Mouse (Mus musculus): ENCODE data around the gene Ctnna3. TPM values are rescaled to one million over a fixed set of nuclear protein-coding genes. Genes with fewer than 3 reads are reported as not detected.

Gene Ctnna3
- polyA plus RNA-seq, 1 experiment from 2014 or later, result not detected

DNA sequence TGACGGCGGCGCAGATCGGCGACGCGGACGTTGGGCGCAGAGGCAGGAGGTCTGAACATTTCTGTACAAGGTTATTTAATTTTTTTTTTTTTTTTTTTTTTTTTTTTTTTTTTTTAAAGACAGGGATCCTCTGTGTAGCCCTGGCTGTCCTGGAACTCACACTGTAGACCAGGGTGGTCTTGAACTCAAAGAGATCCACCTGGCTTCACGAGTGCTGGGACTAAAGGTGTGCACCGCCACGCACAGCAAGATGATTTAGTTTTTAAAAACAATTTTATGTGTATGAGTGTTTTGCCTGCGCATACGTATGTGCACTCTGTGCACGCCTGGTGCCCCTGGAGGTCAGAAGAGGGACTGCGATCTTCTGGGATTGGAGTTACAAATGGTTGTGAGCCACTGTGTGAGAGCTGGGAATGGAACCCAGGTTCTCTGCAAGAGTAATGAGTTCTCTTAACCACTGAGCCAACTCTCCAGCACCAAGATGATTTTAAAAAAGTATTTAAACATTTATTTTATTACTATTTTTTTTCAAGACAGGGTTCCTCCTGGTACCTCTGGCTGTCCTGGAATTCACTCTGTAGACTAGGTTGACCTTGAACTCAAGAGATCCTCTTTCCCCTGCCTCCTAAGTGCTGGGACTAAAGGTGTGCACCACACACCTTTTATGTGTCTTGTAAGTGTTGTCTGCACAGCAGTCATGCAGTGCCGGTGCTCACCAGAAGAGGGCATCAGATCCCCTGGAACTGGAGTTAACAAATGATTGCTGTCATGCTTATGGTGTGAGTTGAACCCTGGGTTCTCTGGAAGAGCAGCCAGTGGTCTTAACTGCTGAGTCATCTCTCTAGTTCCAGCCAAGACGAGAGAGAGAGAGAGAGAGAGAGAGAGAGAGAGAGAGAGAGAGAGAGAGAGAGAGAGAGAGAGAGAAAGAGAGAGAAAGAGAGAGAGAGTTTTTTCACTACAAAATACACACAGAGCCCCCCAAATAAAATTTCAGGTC is 7.9 kb upstream of the Ctnna3 start, which contains the start of gene Gm7075:
TSS of gene Gm7075 (minus strand) at position 51 of the 997 bp plus-strand sequence.
- Histone ChIP-seq H3K36me3 (ENCODE audit: control insufficient read depth, insufficient read depth, low read length) (no peaks in the 10 kb centered on the region), H3K9ac (ENCODE audit: low read length) (no peak within 1 kb of the TSS), H3K9me3 (ENCODE audit: control insufficient read depth, low read length) (no peaks in the 10 kb centered on the region), H3K4me1 (replicated peaks; ENCODE audit: control insufficient read depth, insufficient read depth, low read length) (no peaks in the 10 kb centered on the region), H3K4me2 (ENCODE audit: low read depth, low read length, severe bottlenecking) (no peak within 1 kb of the TSS), H3K27ac (ENCODE audit: low read depth, low read length) (no peak within 1 kb of the TSS), H3K27me3 (ENCODE audit: control insufficient read depth, insufficient read depth, low read length) (no peaks in the 10 kb centered on the region), H3K4me3 (ENCODE audit: low read depth, low read length) (no peak within 1 kb of the TSS)
- 92% methylated on average over 18 of the region's 18 CpGs for WGBS
- ATAC-seq (replicated peaks; ENCODE audit: low FRiP score) (no peak; the same call in 1 of the 2 replicates), DNase-seq (ENCODE audit: low spot score) (peak; percentile 76)

DNA sequence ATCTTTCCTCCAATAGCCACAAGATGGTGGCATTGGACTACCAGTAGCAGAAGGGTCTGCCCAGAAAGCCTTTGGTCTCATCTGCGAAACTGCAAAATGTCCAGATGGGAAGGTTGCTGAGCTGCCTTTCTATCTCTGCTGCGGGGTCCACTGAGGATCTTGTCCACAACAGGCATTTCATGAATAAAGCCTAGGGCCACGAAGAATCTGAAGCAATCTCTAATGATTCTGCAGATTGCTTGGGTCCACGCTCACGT is 7.2 kb upstream of the Ctnna3 start:
- DNase-seq (ENCODE audit: low spot score) (no peak), ATAC-seq (replicated peaks; ENCODE audit: low FRiP score) (no peak)
- Histone ChIP-seq H3K9ac (ENCODE audit: low read length) (no peak overlapping the region), H3K4me1 (replicated peaks; ENCODE audit: control insufficient read depth, insufficient read depth, low read length) (no peaks in the 10 kb centered on the region), H3K4me3 (ENCODE audit: low read depth, low read length) (no peak overlapping the region), H3K27me3 (ENCODE audit: control insufficient read depth, insufficient read depth, low read length) (no peaks in the 10 kb centered on the region), H3K4me2 (ENCODE audit: low read depth, low read length, severe bottlenecking) (no peak overlapping the region), H3K27ac (ENCODE audit: low read depth, low read length) (no peak overlapping the region), H3K36me3 (ENCODE audit: control insufficient read depth, insufficient read depth, low read length) (no peaks in the 10 kb centered on the region), H3K9me3 (ENCODE audit: control insufficient read depth, low read length) (no peaks in the 10 kb centered on the region)
- WGBS, result 88% methylated on average over 5 of the region's 5 CpGs

DNA sequence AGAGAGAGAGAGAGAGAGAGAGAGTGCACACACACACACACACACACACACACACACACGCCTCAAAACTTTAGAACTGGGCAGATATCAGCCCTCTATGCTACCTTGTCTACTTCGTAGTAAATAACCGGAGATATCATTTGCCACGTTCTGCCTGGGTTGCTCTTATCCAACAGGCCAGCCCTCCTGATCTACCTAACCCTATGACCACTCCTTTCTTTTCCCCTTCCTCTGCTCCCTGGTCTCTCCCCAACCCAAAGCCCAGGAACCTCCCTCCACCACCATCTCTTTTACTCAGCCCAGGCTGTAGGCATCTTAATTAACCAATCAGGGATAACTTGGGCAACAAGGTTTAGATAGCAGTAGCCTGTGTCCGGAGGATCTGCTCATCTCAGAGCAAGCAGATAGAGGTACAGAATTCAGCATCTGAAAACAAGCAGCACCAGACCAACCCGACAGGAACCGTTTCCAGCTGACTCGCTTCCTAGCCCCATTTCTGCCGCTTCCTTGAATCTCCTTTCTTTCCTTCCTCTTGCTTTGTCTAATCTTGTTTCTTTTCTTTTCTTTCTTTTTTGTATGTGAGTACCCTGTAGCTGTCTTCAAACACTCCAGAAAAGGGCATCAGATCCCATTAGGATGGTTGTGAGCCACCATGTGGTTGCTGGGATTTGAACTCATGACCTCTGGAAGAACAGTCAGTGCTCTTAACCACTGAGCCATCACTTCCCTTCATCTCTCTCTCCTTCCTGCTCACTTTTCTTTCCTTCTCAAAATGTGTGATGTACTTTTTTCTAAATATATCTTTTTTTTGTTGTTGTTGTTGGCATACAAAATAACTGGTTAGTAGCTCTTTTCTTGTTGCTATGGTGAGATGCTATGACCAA is 6.1 kb upstream of the Ctnna3 start:
- Histone ChIP-seq H3K4me3 (ENCODE audit: low read depth, low read length) (no peak overlapping the region), H3K27ac (ENCODE audit: low read depth, low read length) (no peak overlapping the region), H3K4me2 (ENCODE audit: low read depth, low read length, severe bottlenecking) (no peak overlapping the region), H3K9ac (ENCODE audit: low read length) (no peak overlapping the region), H3K27me3 (ENCODE audit: control insufficient read depth, insufficient read depth, low read length) (no peaks in the 10 kb centered on the region), H3K4me1 (replicated peaks; ENCODE audit: control insufficient read depth, insufficient read depth, low read length) (no peaks in the 10 kb centered on the region), H3K36me3 (ENCODE audit: control insufficient read depth, insufficient read depth, low read length) (no peaks in the 10 kb centered on the region), H3K9me3 (ENCODE audit: control insufficient read depth, low read length) (no peaks in the 10 kb centered on the region)
- ATAC-seq (replicated peaks; ENCODE audit: low FRiP score), result no peak
- DNase-seq (ENCODE audit: low spot score), result no peak
- 81% methylated on average over 9 of the region's 9 CpGs for WGBS

DNA sequence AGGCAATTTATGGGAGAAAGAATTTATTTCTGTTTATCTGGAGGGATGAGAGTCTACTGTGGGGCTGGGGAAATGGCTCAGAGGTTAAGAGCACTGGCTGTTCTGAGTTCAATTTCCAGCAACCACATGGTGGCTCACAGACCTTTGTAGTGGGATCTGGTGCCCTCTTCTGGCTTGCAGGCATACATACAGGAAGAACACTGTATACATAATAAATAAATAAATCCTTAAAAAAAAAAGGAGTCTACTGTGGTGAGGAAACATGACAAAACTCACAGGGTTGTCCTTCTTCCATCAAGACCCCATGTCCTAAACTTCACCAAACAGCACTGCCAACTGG is 5.5 kb upstream of the Ctnna3 start:
- Histone ChIP-seq H3K36me3 (ENCODE audit: control insufficient read depth, insufficient read depth, low read length) (no peaks in the 10 kb centered on the region), H3K27me3 (ENCODE audit: control insufficient read depth, insufficient read depth, low read length) (no peaks in the 10 kb centered on the region), H3K4me3 (ENCODE audit: low read depth, low read length) (no peak overlapping the region), H3K27ac (ENCODE audit: low read depth, low read length) (no peak overlapping the region), H3K9me3 (ENCODE audit: control insufficient read depth, low read length) (no peaks in the 10 kb centered on the region), H3K4me1 (replicated peaks; ENCODE audit: control insufficient read depth, insufficient read depth, low read length) (no peaks in the 10 kb centered on the region), H3K4me2 (ENCODE audit: low read depth, low read length, severe bottlenecking) (no peak overlapping the region), H3K9ac (ENCODE audit: low read length) (no peak overlapping the region)
- no peak for DNase-seq (ENCODE audit: low spot score)
- no peak for ATAC-seq (replicated peaks; ENCODE audit: low FRiP score)

DNA sequence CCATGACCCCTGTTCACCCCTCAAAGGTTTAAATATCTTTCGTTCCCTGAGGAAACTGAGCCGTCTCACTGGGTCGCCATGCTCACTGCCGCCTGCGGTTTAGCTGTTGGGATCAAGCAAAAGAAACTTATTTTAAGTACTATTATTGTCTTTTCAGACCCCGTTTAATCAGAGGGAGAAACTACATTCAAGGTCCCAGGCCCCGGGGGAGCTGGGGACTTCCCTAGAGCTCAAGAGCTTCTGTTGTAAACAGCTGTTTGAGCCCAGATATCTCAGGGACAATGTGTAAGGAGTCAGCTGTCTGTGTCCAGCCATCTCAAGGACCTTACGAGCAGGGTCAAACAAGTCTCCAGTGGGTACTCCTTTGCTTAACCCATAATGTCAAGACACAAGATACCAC is 2.8 kb upstream of the Ctnna3 start:
- ATAC-seq (replicated peaks; ENCODE audit: low FRiP score) (no peak), DNase-seq (ENCODE audit: low spot score) (no peak)
- Histone ChIP-seq H3K4me1 (replicated peaks; ENCODE audit: control insufficient read depth, insufficient read depth, low read length) (no peaks in the 10 kb centered on the region), H3K36me3 (ENCODE audit: control insufficient read depth, insufficient read depth, low read length) (no peaks in the 10 kb centered on the region), H3K27ac (ENCODE audit: low read depth, low read length) (no peak overlapping the region), H3K4me2 (ENCODE audit: low read depth, low read length, severe bottlenecking) (no peak overlapping the region), H3K9me3 (ENCODE audit: control insufficient read depth, low read length) (no peaks in the 10 kb centered on the region), H3K27me3 (ENCODE audit: control insufficient read depth, insufficient read depth, low read length) (no peaks in the 10 kb centered on the region), H3K4me3 (ENCODE audit: low read depth, low read length) (no peak overlapping the region), H3K9ac (ENCODE audit: low read length) (no peak overlapping the region)
- 81% methylated on average over 8 of the region's 8 CpGs for WGBS

DNA sequence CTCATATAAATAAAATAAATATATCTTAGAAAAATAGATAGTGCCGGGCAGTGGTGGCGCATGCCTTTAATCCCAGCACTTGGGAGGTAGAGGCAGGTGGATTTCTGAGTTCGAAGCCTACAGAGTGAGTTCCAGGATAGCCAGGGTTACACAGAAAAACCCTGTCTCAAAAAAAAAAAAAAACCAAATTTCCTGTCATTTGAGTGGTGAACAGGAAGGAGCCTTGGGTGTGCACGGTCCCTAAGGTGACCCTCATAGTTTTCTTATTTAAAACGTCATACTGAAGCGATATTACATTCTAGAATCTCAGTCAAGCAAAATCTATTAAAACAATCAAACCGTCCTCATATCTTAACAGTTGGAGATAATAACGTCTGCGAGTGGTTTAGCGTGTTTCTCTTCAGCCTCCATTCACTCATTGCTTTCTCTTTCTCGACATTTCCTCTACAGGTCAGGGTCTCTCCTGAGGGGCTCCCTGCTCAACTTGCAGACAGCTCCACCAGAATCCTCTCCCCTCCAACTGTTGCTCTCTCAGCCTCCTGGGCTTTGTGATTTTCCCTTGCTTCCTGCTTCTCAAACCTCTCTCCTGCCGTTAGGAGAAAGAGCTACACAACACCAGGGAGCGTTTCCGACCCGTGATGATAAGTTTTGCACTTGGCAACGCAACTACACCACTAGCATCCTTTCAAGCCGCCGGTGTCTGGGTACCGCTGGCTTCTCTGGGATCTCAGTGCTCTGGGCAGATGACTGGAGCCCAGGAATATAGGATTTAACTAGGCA is 1.5 kb upstream of the Ctnna3 start:
- ATAC-seq (replicated peaks; ENCODE audit: low FRiP score), result no peak
- peak; percentile 67 for DNase-seq (ENCODE audit: low spot score)
- Histone ChIP-seq H3K9ac (ENCODE audit: low read length) (peak overlapping the region; percentile 60), H3K4me2 (ENCODE audit: low read depth, low read length, severe bottlenecking) (peak overlapping the region; percentile 63), H3K27ac (ENCODE audit: low read depth, low read length) (peak overlapping the region; percentile 37; the same call in 1 of the 2 replicates), H3K4me1 (replicated peaks; ENCODE audit: control insufficient read depth, insufficient read depth, low read length) (no peaks in the 10 kb centered on the region), H3K4me3 (ENCODE audit: low read depth, low read length) (peak overlapping the region; percentile 80), H3K27me3 (ENCODE audit: control insufficient read depth, insufficient read depth, low read length) (no peaks in the 10 kb centered on the region), H3K36me3 (ENCODE audit: control insufficient read depth, insufficient read depth, low read length) (no peaks in the 10 kb centered on the region), H3K9me3 (ENCODE audit: control insufficient read depth, low read length) (no peaks in the 10 kb centered on the region)
- 26% methylated on average over 19 of the region's 19 CpGs for WGBS

DNA sequence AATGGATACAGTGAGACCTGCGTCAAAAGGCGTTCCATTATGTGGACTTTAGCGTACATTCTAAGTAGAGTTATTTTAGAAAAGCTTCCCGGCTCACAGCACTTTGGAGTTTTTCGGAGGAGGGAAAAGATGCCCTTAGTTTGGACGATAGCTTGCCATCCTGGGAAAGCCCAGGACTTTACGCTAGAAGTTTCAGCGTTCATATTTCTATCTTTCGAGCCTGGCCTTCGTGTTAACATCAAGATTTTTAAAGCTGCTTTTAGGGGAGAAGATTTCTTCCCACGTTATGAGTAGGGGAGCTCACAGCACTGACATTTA is 916 bp upstream of the Ctnna3 start:
- H3K9me3 ChIP-seq (ENCODE audit: control insufficient read depth, low read length), result no peaks in the 10 kb centered on the region
- ATAC-seq (replicated peaks; ENCODE audit: low FRiP score), result no peak
- H3K4me1 ChIP-seq (replicated peaks; ENCODE audit: control insufficient read depth, insufficient read depth, low read length), result no peaks in the 10 kb centered on the region
- peak overlapping the region; percentile 60 for H3K9ac ChIP-seq (ENCODE audit: low read length)
- H3K4me2 ChIP-seq (ENCODE audit: low read depth, low read length, severe bottlenecking), result peak overlapping the region; percentile 63
- no peak for DNase-seq (ENCODE audit: low spot score)
- H3K36me3 ChIP-seq (ENCODE audit: control insufficient read depth, insufficient read depth, low read length), result no peaks in the 10 kb centered on the region
- H3K27ac ChIP-seq (ENCODE audit: low read depth, low read length), result peak overlapping the region; percentile 37; the same call in 1 of the 2 replicates
- H3K27me3 ChIP-seq (ENCODE audit: control insufficient read depth, insufficient read depth, low read length), result no peaks in the 10 kb centered on the region
- 3% methylated on average over 11 of the region's 11 CpGs for WGBS
- H3K4me3 ChIP-seq (ENCODE audit: low read depth, low read length), result peak overlapping the region; percentile 80

DNA sequence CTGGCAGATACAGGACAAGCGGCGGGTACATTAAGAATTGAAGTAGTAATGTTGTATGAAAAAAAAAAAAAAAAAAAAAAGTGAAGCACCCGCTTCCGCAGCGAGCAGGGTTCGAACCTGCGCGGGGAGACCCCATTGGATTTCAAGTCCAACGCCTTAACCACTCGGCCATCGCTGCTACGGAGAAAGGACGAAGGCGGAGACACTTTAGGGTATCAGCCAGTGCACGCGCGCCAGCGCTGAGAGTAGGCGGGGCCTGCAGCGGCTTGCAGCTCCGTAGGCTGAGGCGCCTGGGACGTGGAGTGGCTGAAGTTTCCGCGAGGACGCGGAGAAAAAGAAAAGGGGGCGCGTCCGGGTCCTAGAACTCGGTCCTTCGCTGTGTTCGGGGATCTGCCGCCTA is 518 bp upstream of the Ctnna3 start:
- Histone ChIP-seq H3K9me3 (ENCODE audit: control insufficient read depth, low read length) (no peaks in the 10 kb centered on the region), H3K27ac (ENCODE audit: low read depth, low read length) (peak overlapping the region; percentile 57; the same call in 1 of the 2 replicates), H3K9ac (ENCODE audit: low read length) (peak overlapping the region; percentile 72), H3K4me2 (ENCODE audit: low read depth, low read length, severe bottlenecking) (peak overlapping the region; percentile 63), H3K4me1 (replicated peaks; ENCODE audit: control insufficient read depth, insufficient read depth, low read length) (no peaks in the 10 kb centered on the region), H3K27me3 (ENCODE audit: control insufficient read depth, insufficient read depth, low read length) (no peaks in the 10 kb centered on the region), H3K4me3 (ENCODE audit: low read depth, low read length) (peak overlapping the region; percentile 80), H3K36me3 (ENCODE audit: control insufficient read depth, insufficient read depth, low read length) (no peaks in the 10 kb centered on the region)
- under 1% methylated on average over 34 of the region's 34 CpGs for WGBS
- DNase-seq (ENCODE audit: low spot score) (peak; percentile 99), ATAC-seq (replicated peaks; ENCODE audit: low FRiP score) (peak; percentile 94)

Measured in forebrain, embryonic 11.5 days (tissue).